Comparison of ENCODE assay signal across 8 mouse cellular contexts in the genomic region with DNA sequence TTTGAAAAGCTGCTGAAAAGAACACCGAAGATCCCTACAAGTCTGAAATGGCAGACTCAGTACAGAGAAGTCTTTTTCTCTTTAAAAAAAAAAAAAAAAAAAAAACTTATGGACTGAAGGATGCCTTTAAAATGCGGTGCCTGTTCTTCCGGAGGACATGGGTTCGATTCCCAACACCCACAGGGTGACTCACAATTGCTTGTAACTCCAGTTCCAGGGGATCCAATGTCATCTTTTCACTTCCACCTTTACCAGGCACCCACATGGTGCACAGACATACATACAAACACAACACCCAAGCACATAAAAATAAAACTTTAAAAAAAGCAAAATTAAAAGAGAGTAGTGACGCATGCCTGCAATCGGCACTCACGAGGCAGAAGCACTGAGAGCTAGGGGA. TPM values are rescaled to one million over a fixed set of nuclear protein-coding genes. Genes with fewer than 3 reads are reported as not detected.
DNase-seq lines count a peak whose midpoint lies in the region; ATAC-seq and TF ChIP-seq lines count a peak whose summit lies in the region.

No protein-coding gene starts in this region.

- 93% methylated on average over 7 of the region's 7 CpGs for WGBS in heart, embryonic 10.5 days
- WGBS in hindbrain, embryonic 11.5 days: 92% methylated on average over 7 of the region's 7 CpGs
- 79% methylated on average over 7 of the region's 7 CpGs for WGBS in liver, postnatal 0 days (ENCODE audit: insufficient replicate concordance)

- H3K27me3 ChIP-seq in heart, embryonic 10.5 days (ENCODE audit: insufficient read depth, poor library complexity, severe bottlenecking): no peaks in the 10 kb centered on the region
- H3K27me3 ChIP-seq in C2C12 (ENCODE audit: control insufficient read depth, insufficient read depth, insufficient read length): no peaks in the 10 kb centered on the region
- H3K27me3 ChIP-seq in hindbrain, embryonic 11.5 days (ENCODE audit: control insufficient read depth, insufficient read depth, low read length): no peaks in the 10 kb centered on the region
- H3K27me3 ChIP-seq in liver, postnatal 0 days (ENCODE audit: insufficient read depth, low read length): peaks cover 6% of the 10 kb centered on the region; the same call in 1 of the 2 replicates

- ATAC-seq in hindbrain, embryonic 11.5 days (ENCODE audit: low FRiP score): no peak
- ATAC-seq in liver, postnatal 0 days: no peak
- no peak for ATAC-seq in activated CD4-positive, CD25-positive, alpha-beta regulatory T cell, adult 4 months

- no peak overlapping the region for H3ac ChIP-seq in C2C12 (ENCODE audit: control insufficient read depth, insufficient read length, low read depth)

- TF ChIP-seq CTCF in C2C12 (IDR thresholded peaks at IDR 0.05; ENCODE audit: control insufficient read depth, insufficient read depth, insufficient read length): no peak
- TF ChIP-seq CTCF in liver, postnatal 0 days (IDR thresholded peaks at IDR 0.05; ENCODE audit: low read depth): no peak

- peak overlapping the region; percentile 80 for H3K4me3 ChIP-seq in heart, embryonic 10.5 days
- peak overlapping the region; percentile 81 for H3K4me3 ChIP-seq in C2C12 (ENCODE audit: insufficient read depth, poor library complexity, severe bottlenecking)
- H3K4me3 ChIP-seq in hindbrain, embryonic 11.5 days (ENCODE audit: low read depth, low read length): peak overlapping the region; percentile 89
- peak overlapping the region; percentile 77 for H3K4me3 ChIP-seq in liver, postnatal 0 days (ENCODE audit: low read depth, low read length)

- peak overlapping the region; percentile 55; the same call in 1 of the 2 replicates for H3K4me2 ChIP-seq in hindbrain, embryonic 11.5 days (replicated peaks; ENCODE audit: low read depth, low read length)
- H3K4me2 ChIP-seq in liver, postnatal 0 days (ENCODE audit: low read depth, low read length): peak overlapping the region; percentile 94

- peaks cover 56% of the 10 kb centered on the region for H3K79me2 ChIP-seq in C2C12 (ENCODE audit: control insufficient read depth, insufficient read depth)

- TF ChIP-seq EP300 in liver, postnatal 0 days (IDR thresholded peaks at IDR 0.05; ENCODE audit: low read depth): no peak

- no peak overlapping the region for H3K27ac ChIP-seq in heart, embryonic 10.5 days
- H3K27ac ChIP-seq in hindbrain, embryonic 11.5 days (ENCODE audit: low read depth, low read length): no peak overlapping the region
- H3K27ac ChIP-seq in liver, postnatal 0 days (ENCODE audit: low read depth): no peak overlapping the region

- DNase-seq in heart, embryonic 10.5 days (ENCODE audit: low spot score): no peak
- DNase-seq in heart, adult 8-10 months (ENCODE audit: low spot score): no peak
- DNase-seq in hindbrain, embryonic 11.5 days (ENCODE audit: low spot score): no peak
- DNase-seq in liver, postnatal 0 days: no peak
- DNase-seq in urinary bladder, postnatal 10 days (ENCODE audit: low spot score): no peak
- DNase-seq in kidney, postnatal 25 days: no peak

- H3K4me1 ChIP-seq in heart, embryonic 10.5 days: peaks cover 32% of the 10 kb centered on the region
- H3K4me1 ChIP-seq in hindbrain, embryonic 11.5 days (replicated peaks; ENCODE audit: control insufficient read depth, insufficient read depth, low read length): peaks cover 3% of the 10 kb centered on the region; the same call in 1 of the 2 replicates
- peaks cover 64% of the 10 kb centered on the region for H3K4me1 ChIP-seq in liver, postnatal 0 days (ENCODE audit: insufficient read depth)

- H3K36me3 ChIP-seq in heart, embryonic 10.5 days: peaks cover 14% of the 10 kb centered on the region; the same call in 1 of the 2 replicates
- H3K36me3 ChIP-seq in C2C12 (ENCODE audit: control insufficient read depth, insufficient read depth): peaks cover 26% of the 10 kb centered on the region
- no peaks in the 10 kb centered on the region for H3K36me3 ChIP-seq in hindbrain, embryonic 11.5 days (ENCODE audit: control insufficient read depth, insufficient read depth, low read length)
- peaks cover 4% of the 10 kb centered on the region for H3K36me3 ChIP-seq in liver, postnatal 0 days (replicated peaks; ENCODE audit: insufficient read depth, low read length)

- peaks cover 28% of the 10 kb centered on the region for H3K79me3 ChIP-seq in C2C12 (ENCODE audit: low read depth)

- no peak overlapping the region; the same call in 1 of the 2 replicates for H3K9ac ChIP-seq in hindbrain, embryonic 11.5 days (ENCODE audit: low read depth, low read length)
- no peak overlapping the region for H3K9ac ChIP-seq in liver, postnatal 0 days (replicated peaks)

- H3K9me3 ChIP-seq in heart, embryonic 10.5 days: no peaks in the 10 kb centered on the region; the same call in 1 of the 2 replicates
- H3K9me3 ChIP-seq in hindbrain, embryonic 11.5 days (ENCODE audit: control insufficient read depth, low read length): no peaks in the 10 kb centered on the region
- H3K9me3 ChIP-seq in liver, postnatal 0 days (ENCODE audit: low read length): no peaks in the 10 kb centered on the region

TF ChIP-seq in C2C12, 6 proteins besides CTCF, POLR2A, EP300 and RAD21:
- TF ChIP-seq MYOD1 (IDR thresholded peaks at IDR 0.05; ENCODE audit: control insufficient read depth, insufficient read length, low read depth) (no peak), FOSL1 (IDR thresholded peaks at IDR 0.05; ENCODE audit: insufficient read depth, low read length, poor library complexity, severe bottlenecking) (no peak), MAX (IDR thresholded peaks at IDR 0.05) (no peak), CEBPB (IDR thresholded peaks at IDR 0.05; ENCODE audit: low read depth) (no peak), MYOG (IDR thresholded peaks at IDR 0.05; ENCODE audit: control insufficient read depth, extremely low read depth, insufficient read length) (no peak), USF1 (IDR thresholded peaks at IDR 0.05; ENCODE audit: low read depth) (no peak)

RNA-seq across cellular contexts. Expression of gene Mrpl52, which starts 1.0 kb away (rescaled TPM):
- 222 and 228 TPM in 2 replicates for polyA plus RNA-seq in heart, embryonic 10.5 days (2016; fragmentation: Nextera tagmentation; extraction: Ambion mirVana)
- total RNA-seq in heart, adult 8-10 months (2022): 100 to 1,000 TPM; 118 to 126 (median 121) TPM
- polyA plus RNA-seq in C2C12 (2012; fragmentation: generic; extraction: Trizol): 518 TPM
- polyA plus RNA-seq in hindbrain, embryonic 11.5 days (2014; fragmentation: Nextera tagmentation; extraction: Ambion mirVana): 206 and 231 TPM in 2 replicates
- 261 and 284 TPM in 2 replicates for polyA plus RNA-seq in liver, postnatal 0 days (2015; fragmentation: Nextera tagmentation; extraction: Ambion mirVana)
- polyA plus RNA-seq in activated CD4-positive, CD25-positive, alpha-beta regulatory T cell, adult 4 months (2017; shearing (Covaris generic)): 100 to 1,000 TPM; 315 to 319 TPM

RNA-seq across cellular contexts. Expression of gene Mmp14, which starts 3.7 kb away (rescaled TPM):
- 80.3 and 108 TPM in 2 replicates for polyA plus RNA-seq in heart, embryonic 10.5 days (2016; fragmentation: Nextera tagmentation; extraction: Ambion mirVana)
- total RNA-seq in heart, adult 8-10 months (2022): 10 to 100 TPM in 2 of 4 experiments, 1 to 10 TPM in 2; 7.4 to 12.1 (median 9.2) TPM
- 118 TPM for polyA plus RNA-seq in C2C12 (2012; fragmentation: generic; extraction: Trizol)
- 71.2 and 73.1 TPM in 2 replicates for polyA plus RNA-seq in hindbrain, embryonic 11.5 days (2014; fragmentation: Nextera tagmentation; extraction: Ambion mirVana)
- 38.1 and 39.8 TPM in 2 replicates for polyA plus RNA-seq in liver, postnatal 0 days (2015; fragmentation: Nextera tagmentation; extraction: Ambion mirVana)
- polyA plus RNA-seq in activated CD4-positive, CD25-positive, alpha-beta regulatory T cell, adult 4 months (2017; shearing (Covaris generic)): under 1 TPM; 0.24 to 0.25 TPM

RNA-seq across cellular contexts. Expression of gene Slc7a7, which starts 10.1 kb away (rescaled TPM):
- polyA plus RNA-seq in heart, embryonic 10.5 days (2016; fragmentation: Nextera tagmentation; extraction: Ambion mirVana): 6.2 and 8.4 TPM in 2 replicates
- 1 to 10 TPM; 3.8 to 6.4 (median 5.1) TPM for total RNA-seq in heart, adult 8-10 months (2022)
- 0.35 TPM for polyA plus RNA-seq in C2C12 (2012; fragmentation: generic; extraction: Trizol)
- 4.3 and 4.8 TPM in 2 replicates for polyA plus RNA-seq in hindbrain, embryonic 11.5 days (2014; fragmentation: Nextera tagmentation; extraction: Ambion mirVana)
- 5.0 and 5.1 TPM in 2 replicates for polyA plus RNA-seq in liver, postnatal 0 days (2015; fragmentation: Nextera tagmentation; extraction: Ambion mirVana)
- polyA plus RNA-seq in activated CD4-positive, CD25-positive, alpha-beta regulatory T cell, adult 4 months (2017; shearing (Covaris generic)): 1 to 10 TPM in 1 of 2 experiments, under 1 TPM in 1; 0.54 to 1.1 TPM

RNA-seq across cellular contexts. Expression of gene Lrp10, which starts 36.2 kb away (rescaled TPM):
- polyA plus RNA-seq in heart, embryonic 10.5 days (2016; fragmentation: Nextera tagmentation; extraction: Ambion mirVana): 44.8 and 51.0 TPM in 2 replicates
- total RNA-seq in heart, adult 8-10 months (2022): 10 to 100 TPM; 45.5 to 62.2 (median 50.7) TPM
- polyA plus RNA-seq in C2C12 (2012; fragmentation: generic; extraction: Trizol): 72.8 TPM
- 19.7 and 19.9 TPM in 2 replicates for polyA plus RNA-seq in hindbrain, embryonic 11.5 days (2014; fragmentation: Nextera tagmentation; extraction: Ambion mirVana)
- 20.9 and 25.3 TPM in 2 replicates for polyA plus RNA-seq in liver, postnatal 0 days (2015; fragmentation: Nextera tagmentation; extraction: Ambion mirVana)
- 10 to 100 TPM; 57.4 to 62.2 TPM for polyA plus RNA-seq in activated CD4-positive, CD25-positive, alpha-beta regulatory T cell, adult 4 months (2017; shearing (Covaris generic))

RNA-seq across cellular contexts. Expression of gene Rem2, which starts 48.2 kb away (rescaled TPM):
- 2.4 and 3.8 TPM in 2 replicates for polyA plus RNA-seq in heart, embryonic 10.5 days (2016; fragmentation: Nextera tagmentation; extraction: Ambion mirVana)
- total RNA-seq in heart, adult 8-10 months (2022): not detected
- 0.56 TPM for polyA plus RNA-seq in C2C12 (2012; fragmentation: generic; extraction: Trizol)
- polyA plus RNA-seq in hindbrain, embryonic 11.5 days (2014; fragmentation: Nextera tagmentation; extraction: Ambion mirVana): 37.3 and 40.0 TPM in 2 replicates
- 0.66 and 0.87 TPM in 2 replicates for polyA plus RNA-seq in liver, postnatal 0 days (2015; fragmentation: Nextera tagmentation; extraction: Ambion mirVana)
- under 1 TPM; 0.57 TPM for polyA plus RNA-seq in activated CD4-positive, CD25-positive, alpha-beta regulatory T cell, adult 4 months (2017; shearing (Covaris generic))

Comparison
In these comparisons a context has a peak if more than half of its experiments do, and no peak if none do; other contexts are left out.
1. RNA of gene Mmp14, which starts 3.7 kb away (polyA plus RNA-seq): 118 TPM in C2C12 (single experiment), 80.3 to 108 TPM in heart, embryonic 10.5 days, 71.2 to 73.1 TPM in hindbrain, embryonic 11.5 days and 38.1 to 39.8 TPM in liver, postnatal 0 days; 0.24 to 0.25 TPM in activated CD4-positive, CD25-positive, alpha-beta regulatory T cell, adult 4 months; every median in the first group is over 10 times any median in the second.
2. Peak in every context shown above with its lines, with median percentiles within 50 percentile points of each other: H3K4me3 ChIP-seq.